Mouse (Mus musculus): ENCODE data around the gene Fermt2. TPM values are rescaled to one million over a fixed set of nuclear protein-coding genes. Genes with fewer than 3 reads are reported as not detected.
"Not testable (repeated sequence)": the region's sequence is repeated elsewhere in the genome, so short reads cannot be mapped to it uniquely, and the experiment has no call there.

Gene Fermt2
- polyA plus RNA-seq, 1 experiment = 6.4 TPM

DNA sequence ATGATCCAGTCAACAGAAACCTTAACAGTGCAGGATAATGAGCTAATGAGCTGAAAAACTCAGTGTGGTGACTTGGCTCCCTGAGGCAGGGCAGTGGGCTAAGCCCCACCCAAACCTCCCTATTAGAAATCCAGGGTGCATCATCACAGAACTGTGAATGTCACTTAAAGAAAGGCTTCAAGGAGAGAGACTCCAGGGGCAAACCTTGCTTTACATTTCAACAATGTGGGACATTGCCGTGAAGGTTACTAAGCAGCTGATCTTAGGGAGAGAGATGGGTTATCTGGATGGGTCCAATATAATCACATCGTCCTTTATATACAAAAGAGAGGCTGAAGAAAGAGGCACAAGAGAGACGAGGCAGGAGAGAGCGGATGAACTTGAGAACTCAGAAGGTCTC lies 36.0 kb downstream of the Fermt2 start:
- H3K27me3 ChIP-seq (ENCODE audit: control insufficient read depth, insufficient read depth, low read length) = no peaks in the 10 kb centered on the region
- no peak overlapping the region for H3K4me3 ChIP-seq (ENCODE audit: control insufficient read depth, low read depth, low read length)
- no peaks in the 10 kb centered on the region for H3K36me3 ChIP-seq (ENCODE audit: control insufficient read depth, insufficient read depth, low read length)
- TF ChIP-seq CTCF (IDR thresholded peaks at IDR 0.05; ENCODE audit: control insufficient read depth, insufficient read depth, insufficient replicate concordance, low read depth, low read length) (no peak), POLR2A (IDR thresholded peaks at IDR 0.05; ENCODE audit: control insufficient read depth, low read depth, low read length) (no peak)
- no peaks in the 10 kb centered on the region for H3K4me1 ChIP-seq (ENCODE audit: control insufficient read depth, insufficient read depth, low read length)
- H3K27ac ChIP-seq (ENCODE audit: control insufficient read depth, insufficient read depth, low read depth, low read length) = no peak overlapping the region

- TF ChIP-seq POLR2A (IDR thresholded peaks at IDR 0.05; ENCODE audit: control insufficient read depth, low read depth, low read length) (no peak), CTCF (IDR thresholded peaks at IDR 0.05; ENCODE audit: control insufficient read depth, insufficient read depth, insufficient replicate concordance, low read depth, low read length) (peak; percentile 10; the same call in 1 of the 2 replicates)
- Histone ChIP-seq H3K4me3 (ENCODE audit: control insufficient read depth, low read depth, low read length) (no peak overlapping the region), H3K4me1 (ENCODE audit: control insufficient read depth, insufficient read depth, low read length) (no peaks in the 10 kb centered on the region), H3K36me3 (ENCODE audit: control insufficient read depth, insufficient read depth, low read length) (no peaks in the 10 kb centered on the region), H3K27me3 (ENCODE audit: control insufficient read depth, insufficient read depth, low read length) (no peaks in the 10 kb centered on the region), H3K27ac (ENCODE audit: control insufficient read depth, insufficient read depth, low read depth, low read length) (no peak overlapping the region)
Observed at GRCm38 (mm10) chr14:45492668-45493067, 37.2 kb downstream of the Fermt2 start.

- H3K36me3 ChIP-seq (ENCODE audit: control insufficient read depth, insufficient read depth, low read length) = no peaks in the 10 kb centered on the region
- H3K27ac ChIP-seq (ENCODE audit: control insufficient read depth, insufficient read depth, low read depth, low read length) = no peak overlapping the region
- no peak overlapping the region for H3K4me3 ChIP-seq (ENCODE audit: control insufficient read depth, low read depth, low read length)
- no peak for TF ChIP-seq CTCF (IDR thresholded peaks at IDR 0.05; ENCODE audit: control insufficient read depth, insufficient read depth, insufficient replicate concordance, low read depth, low read length)
- TF ChIP-seq POLR2A (IDR thresholded peaks at IDR 0.05; ENCODE audit: control insufficient read depth, low read depth, low read length) = no peak
- H3K4me1 ChIP-seq (ENCODE audit: control insufficient read depth, insufficient read depth, low read length) = no peaks in the 10 kb centered on the region
- no peaks in the 10 kb centered on the region for H3K27me3 ChIP-seq (ENCODE audit: control insufficient read depth, insufficient read depth, low read length)
Observed at GRCm38 (mm10) chr14:45492038-45492437, 37.9 kb downstream of the Fermt2 start.

GRCm38 (mm10) chr14:45487201-45487600 lies 42.7 kb downstream of the Fermt2 start:
- H3K4me1 ChIP-seq (ENCODE audit: control insufficient read depth, insufficient read depth, low read length); H3K27ac ChIP-seq (ENCODE audit: control insufficient read depth, insufficient read depth, low read depth, low read length); H3K4me3 ChIP-seq (ENCODE audit: control insufficient read depth, low read depth, low read length); H3K27me3 ChIP-seq (ENCODE audit: control insufficient read depth, insufficient read depth, low read length); H3K36me3 ChIP-seq (ENCODE audit: control insufficient read depth, insufficient read depth, low read length): not testable (repeated sequence)

DNA sequence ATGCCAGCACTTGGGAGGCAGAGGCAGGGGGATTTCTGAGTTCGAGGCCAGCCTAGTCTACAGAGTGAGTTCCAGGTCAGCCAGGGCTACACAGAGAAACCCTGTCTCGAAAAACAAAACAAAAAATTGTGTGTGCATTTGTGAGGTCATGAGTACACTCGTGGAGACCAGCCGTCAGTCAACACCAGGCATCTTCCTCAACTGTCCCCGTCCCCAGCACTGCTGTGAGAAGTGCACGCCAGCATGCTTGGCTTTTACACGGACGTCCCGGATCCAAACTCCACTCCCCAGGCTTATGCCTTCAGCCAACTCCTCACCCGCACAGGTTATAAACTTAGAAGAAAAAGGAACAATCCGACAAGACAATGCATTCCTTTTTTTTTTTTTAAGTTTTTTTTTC lies 46.6 kb downstream of the Fermt2 start:
- not testable (repeated sequence) for H3K27ac ChIP-seq (ENCODE audit: control insufficient read depth, insufficient read depth, low read depth, low read length); H3K4me1 ChIP-seq (ENCODE audit: control insufficient read depth, insufficient read depth, low read length); H3K36me3 ChIP-seq (ENCODE audit: control insufficient read depth, insufficient read depth, low read length); H3K4me3 ChIP-seq (ENCODE audit: control insufficient read depth, low read depth, low read length); H3K27me3 ChIP-seq (ENCODE audit: control insufficient read depth, insufficient read depth, low read length)

GRCm38 (mm10) chr14:45478977-45479806 lies 50.7 kb downstream of the Fermt2 start:
- no peak overlapping the region for H3K4me3 ChIP-seq (ENCODE audit: control insufficient read depth, low read depth, low read length)
- H3K36me3 ChIP-seq (ENCODE audit: control insufficient read depth, insufficient read depth, low read length) = no peaks in the 10 kb centered on the region
- no peak overlapping the region for H3K27ac ChIP-seq (ENCODE audit: control insufficient read depth, insufficient read depth, low read depth, low read length)

DNA sequence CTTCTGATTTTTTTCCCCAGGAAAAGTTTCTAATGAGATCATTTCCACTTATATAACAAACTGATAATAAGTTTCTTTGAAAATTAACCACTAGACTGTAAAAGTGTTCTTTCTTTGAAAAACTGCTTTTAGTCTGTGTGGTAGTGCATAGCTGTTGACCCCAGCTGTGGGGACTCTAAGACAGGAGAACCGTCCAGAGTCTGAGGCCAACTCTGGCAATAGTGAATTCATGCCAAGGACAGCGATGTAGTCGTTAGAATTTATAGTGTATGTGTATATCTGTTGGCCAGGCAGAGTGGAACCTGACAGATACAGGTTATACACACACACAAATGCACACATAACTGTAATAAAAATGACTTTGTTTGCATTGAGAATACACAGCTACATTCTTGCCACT lies 51.4 kb downstream of the Fermt2 start:
- TF ChIP-seq POLR2A (IDR thresholded peaks at IDR 0.05; ENCODE audit: control insufficient read depth, low read depth, low read length) (no peak), CTCF (IDR thresholded peaks at IDR 0.05; ENCODE audit: control insufficient read depth, insufficient read depth, insufficient replicate concordance, low read depth, low read length) (no peak)
- H3K27ac ChIP-seq (ENCODE audit: control insufficient read depth, insufficient read depth, low read depth, low read length) = no peak overlapping the region
- H3K36me3 ChIP-seq (ENCODE audit: control insufficient read depth, insufficient read depth, low read length) = no peaks in the 10 kb centered on the region
- H3K4me3 ChIP-seq (ENCODE audit: control insufficient read depth, low read depth, low read length) = no peak overlapping the region
- no peaks in the 10 kb centered on the region for H3K4me1 ChIP-seq (ENCODE audit: control insufficient read depth, insufficient read depth, low read length)
- H3K27me3 ChIP-seq (ENCODE audit: control insufficient read depth, insufficient read depth, low read length) = no peaks in the 10 kb centered on the region

More at GRCm38 (mm10) chr14:45478977-45479806, 50.7 kb downstream of the Fermt2 start:
- Histone ChIP-seq H3K4me1 (ENCODE audit: control insufficient read depth, insufficient read depth, low read length) (no peaks in the 10 kb centered on the region), H3K27me3 (ENCODE audit: control insufficient read depth, insufficient read depth, low read length) (no peaks in the 10 kb centered on the region)
- TF ChIP-seq POLR2A (IDR thresholded peaks at IDR 0.05; ENCODE audit: control insufficient read depth, low read depth, low read length) (no peak), CTCF (IDR thresholded peaks at IDR 0.05; ENCODE audit: control insufficient read depth, insufficient read depth, insufficient replicate concordance, low read depth, low read length) (no peak)

GRCm38 (mm10) chr14:45477651-45478050 lies 52.3 kb downstream of the Fermt2 start:
- no peak overlapping the region for H3K4me3 ChIP-seq (ENCODE audit: control insufficient read depth, low read depth, low read length)
- H3K27ac ChIP-seq (ENCODE audit: control insufficient read depth, insufficient read depth, low read depth, low read length) = no peak overlapping the region
- no peaks in the 10 kb centered on the region for H3K4me1 ChIP-seq (ENCODE audit: control insufficient read depth, insufficient read depth, low read length)
- no peaks in the 10 kb centered on the region for H3K36me3 ChIP-seq (ENCODE audit: control insufficient read depth, insufficient read depth, low read length)
- H3K27me3 ChIP-seq (ENCODE audit: control insufficient read depth, insufficient read depth, low read length) = no peaks in the 10 kb centered on the region
- TF ChIP-seq CTCF (IDR thresholded peaks at IDR 0.05; ENCODE audit: control insufficient read depth, insufficient read depth, insufficient replicate concordance, low read depth, low read length) (no peak), POLR2A (IDR thresholded peaks at IDR 0.05; ENCODE audit: control insufficient read depth, low read depth, low read length) (no peak)
